Mouse (Mus musculus) liver, adult (tissue): ENCODE results near the gene 4930435E12Rik.

Experiments
- GATA4 ChIP-seq: IDR thresholded peaks from 2 replicates; pipeline ENCODE4 v1.6.1; 2014; ENCODE audit warnings: mild to moderate bottlenecking, low read length; ENCODE audit not compliant: insufficient replicate concordance

Gene 4930435E12Rik

DNA sequence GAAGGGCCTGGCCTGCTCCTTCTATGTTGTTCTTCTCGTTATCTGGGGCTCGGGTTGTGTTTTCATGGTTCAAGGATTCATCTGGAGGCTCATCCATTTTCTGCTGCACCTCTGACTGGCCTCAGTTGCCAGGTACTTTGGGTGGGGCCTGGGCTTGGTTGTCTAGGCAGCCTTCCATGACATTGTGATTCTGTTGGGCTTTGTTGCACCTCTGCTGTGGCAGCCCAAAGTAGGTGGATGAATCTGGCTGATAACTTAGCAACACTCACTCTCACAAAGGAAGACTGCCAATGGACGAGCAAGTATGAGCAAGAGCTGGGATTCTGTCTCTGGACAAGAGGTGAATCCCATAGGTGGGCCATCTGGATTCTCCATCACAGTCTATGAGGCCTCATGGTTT, at the start of gene 4930435E12Rik:
4930435E12Rik (minus strand) TSS at position 101 of the 400 bp plus-strand sequence.
- no peak for TF ChIP-seq GATA4

DNA sequence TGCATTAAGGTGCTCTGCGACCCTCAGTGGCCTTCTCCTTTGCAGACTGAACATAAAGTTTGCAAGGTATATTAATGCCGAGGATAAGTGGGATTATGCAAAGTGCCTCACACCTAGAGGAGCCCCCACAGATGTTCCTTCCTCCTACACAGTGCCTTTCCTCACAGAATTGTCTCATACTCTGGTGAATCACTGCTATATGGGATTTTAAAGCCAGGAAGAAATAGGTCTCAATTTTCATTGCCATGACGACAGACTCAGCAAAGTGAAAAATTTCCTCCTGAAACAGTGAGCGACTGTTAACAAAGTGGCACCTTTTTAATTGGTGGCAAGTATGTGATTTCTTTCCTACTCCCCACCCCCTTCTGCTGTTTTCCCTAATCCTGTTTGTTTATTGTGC, 45.9 kb upstream of the 4930435E12Rik start:
- TF ChIP-seq GATA4 = no peak

DNA sequence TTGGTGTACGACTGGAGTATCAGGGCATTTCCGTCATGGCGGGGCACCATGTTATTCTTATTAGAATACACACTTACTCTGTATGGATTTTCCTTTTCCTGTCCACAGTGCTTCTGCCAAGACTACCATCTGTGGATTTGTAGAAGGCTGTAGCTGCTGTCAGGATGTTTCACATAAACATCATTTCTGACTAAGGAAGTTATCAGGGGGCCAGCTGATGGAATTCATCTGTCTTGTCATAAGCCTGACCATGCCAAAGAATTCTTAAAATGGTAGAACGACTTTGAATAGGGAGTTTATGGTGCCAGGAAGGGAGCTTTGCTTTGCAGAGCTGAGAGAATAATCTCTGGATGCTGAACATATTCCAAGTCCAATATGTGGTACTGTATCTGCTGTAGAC, 44.7 kb upstream of the 4930435E12Rik start:
- no peak for TF ChIP-seq GATA4

DNA sequence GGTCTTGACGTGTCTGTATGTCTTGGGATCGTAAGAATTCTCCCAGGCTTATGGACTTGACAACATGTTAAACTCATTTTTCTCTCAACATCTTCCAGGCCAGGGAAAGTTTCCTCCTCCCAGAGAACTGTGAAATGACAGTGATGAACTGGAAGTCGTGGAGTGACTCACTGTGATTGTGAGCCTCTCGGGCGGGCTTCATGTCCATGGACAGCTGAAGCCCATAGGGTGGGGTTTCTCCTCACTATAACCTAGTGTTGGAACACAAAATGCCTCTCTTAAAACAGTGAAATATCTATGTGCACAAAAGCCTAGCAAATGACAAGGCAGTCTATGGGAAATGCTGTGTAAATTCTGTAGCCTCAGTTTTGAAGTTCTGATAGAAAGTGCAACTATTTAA, 35.8 kb upstream of the 4930435E12Rik start:
- TF ChIP-seq GATA4 = no peak

DNA sequence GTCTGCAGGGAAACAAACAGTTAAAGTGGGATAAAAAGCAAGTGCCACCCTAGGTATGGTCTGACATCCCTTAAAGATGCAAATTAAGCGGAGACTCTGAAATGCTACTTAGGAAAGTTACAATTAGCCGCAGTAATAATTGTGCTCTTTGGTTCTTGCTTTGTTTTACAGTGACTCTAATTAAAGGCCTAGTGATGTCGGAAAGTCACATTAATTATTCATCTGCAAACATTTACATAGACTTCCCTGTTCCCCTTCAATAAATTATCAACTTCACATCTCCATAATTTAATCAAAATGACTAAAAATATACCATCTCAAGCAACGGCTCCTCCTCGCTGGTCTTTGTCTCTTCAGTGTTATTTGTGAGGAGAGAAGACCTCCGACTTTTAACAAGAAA, 32.0 kb upstream of the 4930435E12Rik start:
- no peak for TF ChIP-seq GATA4

DNA sequence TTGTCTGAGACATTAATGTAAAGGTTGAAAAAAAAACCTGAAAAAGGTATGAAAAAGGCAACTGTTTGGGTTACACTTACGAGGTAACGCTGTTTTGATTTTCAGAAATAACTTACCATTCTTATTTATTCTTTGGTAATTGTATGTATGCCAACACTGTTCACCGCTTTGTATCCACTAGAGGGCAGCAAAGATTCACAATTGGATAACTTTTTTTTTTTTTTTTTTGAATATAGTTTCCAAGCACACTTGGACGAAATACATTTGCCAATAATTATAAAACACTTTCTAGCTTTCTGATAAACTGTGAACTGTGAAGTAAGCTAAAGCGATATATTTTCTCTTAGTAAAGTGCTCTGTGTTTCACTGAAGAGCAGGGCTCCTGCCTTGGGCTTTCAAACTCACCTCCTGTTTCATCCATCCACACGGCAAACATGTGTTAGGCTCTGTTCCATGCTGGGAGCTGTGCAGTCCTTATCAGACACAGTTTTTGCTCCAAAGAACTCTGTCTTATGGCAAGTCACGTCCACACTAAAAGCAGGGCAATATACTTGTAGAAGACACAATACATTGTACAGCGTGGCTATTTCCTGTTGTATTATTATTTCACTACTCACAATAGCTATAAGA, 29.7 kb upstream of the 4930435E12Rik start:
- no peak for TF ChIP-seq GATA4

DNA sequence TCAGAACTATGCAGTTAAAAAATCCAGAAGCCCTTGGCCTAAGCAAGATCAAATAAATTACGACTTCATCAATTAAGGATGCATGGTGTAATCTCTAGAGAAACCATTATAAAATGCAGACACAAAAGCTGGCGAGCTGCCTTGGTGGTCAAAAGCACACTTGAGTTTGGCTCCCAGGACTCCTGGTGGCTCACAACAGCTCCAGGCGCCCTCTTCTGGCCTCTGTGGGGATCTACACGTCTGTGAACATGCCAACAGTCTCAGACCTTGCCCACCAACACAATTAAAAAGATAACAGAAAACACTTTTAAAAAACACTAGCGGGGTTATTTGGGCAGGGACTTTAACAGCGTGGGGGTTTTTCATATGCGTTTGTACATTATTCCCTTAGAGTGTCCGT, 16.0 kb downstream of the 4930435E12Rik start:
- no peak for TF ChIP-seq GATA4

DNA sequence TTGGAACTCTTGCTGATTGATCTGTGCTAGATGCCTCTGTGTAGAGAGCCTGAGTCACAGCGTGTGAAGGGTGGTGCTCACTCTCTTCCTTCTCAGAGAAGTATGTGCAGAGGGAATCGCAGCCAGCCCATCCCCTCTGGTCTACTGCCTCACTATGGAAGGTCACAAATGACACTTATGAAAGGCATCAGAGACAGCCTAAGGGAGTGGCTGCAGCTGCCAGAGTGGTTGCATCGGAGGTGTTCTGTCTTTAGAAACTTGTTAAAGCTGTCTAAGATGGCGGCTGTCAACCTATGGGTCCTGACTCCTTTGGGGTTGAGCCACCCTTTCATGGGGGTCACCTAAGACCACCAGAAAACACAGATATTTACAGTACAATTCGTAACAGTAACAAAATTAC, 18.4 kb downstream of the 4930435E12Rik start:
- no peak for TF ChIP-seq GATA4

DNA sequence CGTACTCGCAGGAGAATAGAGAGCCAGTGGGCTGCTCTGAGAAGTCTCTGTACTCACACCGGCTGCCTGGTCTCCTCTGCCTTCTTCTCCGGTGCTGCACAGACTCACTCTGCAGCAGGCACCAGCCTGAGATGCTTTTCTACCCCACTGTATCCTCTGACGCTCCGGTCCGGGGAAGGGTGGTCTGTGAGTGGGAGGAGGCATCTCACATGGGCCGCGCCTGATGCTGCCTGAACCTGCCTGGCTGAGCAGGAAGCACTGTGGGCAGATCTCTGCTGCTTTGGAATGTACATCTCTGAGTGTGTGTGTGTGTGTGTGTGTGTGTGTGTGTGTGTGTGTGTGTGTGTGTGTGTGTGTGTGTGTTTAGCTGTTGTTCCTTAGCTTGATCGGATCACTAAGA, 28.5 kb downstream of the 4930435E12Rik start, which contains the start of gene Upk1b:
Upk1b (minus strand) TSS at position 238 of the 400 bp plus-strand sequence.
- TF ChIP-seq GATA4 = no peak

DNA sequence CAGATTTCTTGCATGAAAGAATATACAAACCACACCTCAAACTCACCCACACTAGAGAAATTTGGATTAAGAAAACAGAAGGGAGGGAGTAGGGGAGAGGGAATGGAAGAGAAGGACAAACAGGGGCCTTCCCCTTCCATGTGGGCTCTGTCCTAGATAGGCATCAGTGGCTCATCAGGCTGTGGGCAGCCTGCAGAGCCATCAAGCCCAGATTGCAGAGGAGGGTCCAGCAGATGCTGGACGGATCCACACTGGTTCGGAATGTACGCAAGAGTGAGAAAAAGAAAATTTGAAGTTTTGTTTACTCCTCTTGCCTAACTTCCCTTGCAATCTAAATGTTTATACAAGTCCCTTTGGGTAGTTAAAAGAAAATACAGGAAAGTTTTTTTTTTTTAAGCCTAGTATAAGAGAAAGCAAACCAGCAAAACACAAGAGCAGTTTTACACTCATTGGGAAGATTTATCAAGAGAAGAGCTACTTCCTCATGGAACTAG, 29.5 kb downstream of the 4930435E12Rik start:
- TF ChIP-seq GATA4 = no peak

DNA sequence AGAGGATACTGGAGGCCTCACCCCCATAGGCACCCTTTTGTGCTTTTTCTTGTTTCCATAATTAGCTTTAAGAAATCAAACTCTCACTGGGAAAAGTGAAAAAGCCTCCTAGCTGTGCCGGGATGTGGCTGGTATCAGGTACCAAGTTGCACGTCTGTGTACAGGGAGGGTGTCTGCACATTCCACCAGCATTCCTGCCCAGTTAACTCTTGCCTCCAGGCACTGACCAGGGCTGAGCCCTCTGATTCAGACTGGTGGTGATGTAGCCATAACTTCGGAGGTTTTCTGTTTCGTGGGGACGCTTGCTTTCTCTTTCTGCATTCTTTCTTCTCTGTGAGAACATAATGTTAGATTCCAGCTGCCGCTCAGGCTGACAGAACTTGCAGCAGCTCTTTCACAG, 35.4 kb downstream of the 4930435E12Rik start:
- no peak for TF ChIP-seq GATA4

DNA sequence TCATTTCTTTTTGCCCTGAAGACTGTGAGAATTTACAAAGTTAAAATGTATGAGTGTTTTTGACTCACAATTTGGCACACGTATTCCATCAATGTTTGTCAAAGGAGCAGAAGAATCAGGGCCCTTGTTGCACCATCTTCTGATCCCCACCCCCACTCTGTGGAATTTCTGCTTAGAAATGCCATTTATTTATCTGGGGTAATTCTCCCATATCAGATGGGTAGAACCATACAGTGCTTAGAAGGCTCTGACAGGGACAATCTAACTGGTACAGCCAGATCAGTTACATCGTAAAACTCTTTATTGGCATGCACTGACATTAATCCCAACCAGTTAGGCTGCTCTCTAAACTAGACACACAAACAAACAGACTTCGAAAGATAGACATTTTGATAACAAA, 38.6 kb downstream of the 4930435E12Rik start:
- TF ChIP-seq GATA4 = no peak

DNA sequence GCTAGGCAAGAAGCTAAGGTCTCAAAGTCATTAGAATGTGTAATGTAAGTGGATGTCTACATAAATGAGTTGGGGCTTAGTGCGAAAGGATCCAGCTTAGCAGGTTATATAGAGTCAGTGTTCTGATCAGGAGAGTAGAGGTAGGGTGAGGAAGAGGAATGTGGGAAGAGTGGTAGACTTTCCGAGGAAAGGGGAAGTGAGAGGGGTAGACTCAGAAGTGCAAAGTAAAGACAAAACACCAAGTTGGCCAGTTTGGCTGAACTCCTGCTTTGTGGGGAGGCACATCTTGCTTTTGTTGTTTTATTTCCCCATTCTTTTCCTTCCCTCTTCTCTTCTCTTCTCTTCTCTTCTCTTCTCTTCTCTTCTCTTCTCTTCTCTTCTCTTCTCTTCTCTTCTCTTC, 39.5 kb downstream of the 4930435E12Rik start:
- no peak for TF ChIP-seq GATA4

DNA sequence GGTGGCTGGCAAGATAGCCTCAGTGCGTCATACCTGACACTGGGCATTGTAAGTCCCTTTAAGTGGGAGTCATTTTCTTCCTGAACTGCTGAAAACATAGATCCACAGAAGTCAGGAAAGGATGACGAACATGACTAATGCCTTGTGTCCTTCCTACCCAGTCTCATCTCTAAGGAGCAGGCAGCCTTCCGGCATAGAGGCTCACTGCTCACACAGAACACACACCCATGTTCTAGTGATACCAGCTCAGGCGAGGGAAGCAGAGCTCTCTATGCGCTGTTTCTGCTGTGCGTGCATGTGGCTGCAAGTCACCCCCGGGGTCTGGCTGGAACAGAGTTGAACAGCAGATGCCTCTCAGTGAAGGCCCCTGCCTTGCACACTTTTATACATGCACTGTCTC, 43.2 kb downstream of the 4930435E12Rik start:
- TF ChIP-seq GATA4 = no peak

DNA sequence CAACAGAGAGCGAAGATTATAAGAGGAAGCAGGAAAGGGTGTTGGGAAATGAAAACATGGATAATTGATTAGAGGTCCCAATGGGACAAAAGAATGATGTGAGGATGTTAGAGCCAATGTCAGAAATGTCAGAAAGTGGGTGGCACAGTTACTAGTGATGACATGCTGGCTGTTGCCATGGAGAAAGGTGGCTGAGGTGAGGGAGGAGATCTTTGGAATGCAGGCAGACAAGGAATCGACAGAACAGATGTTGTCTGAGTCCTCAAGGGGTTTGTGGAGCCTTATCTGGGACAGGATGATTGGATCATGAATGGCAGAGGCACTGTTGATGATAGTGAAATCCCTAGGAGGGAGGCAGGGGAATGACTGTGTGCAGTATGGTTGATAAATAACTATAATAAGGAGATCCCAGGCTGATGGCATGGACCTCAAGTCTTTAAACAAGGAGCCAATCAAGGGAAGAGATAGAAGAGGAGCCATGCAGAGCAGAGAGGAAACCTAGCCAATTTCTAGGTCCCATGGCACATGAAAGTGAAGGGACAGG, 46.0 kb downstream of the 4930435E12Rik start:
- no peak for TF ChIP-seq GATA4

DNA sequence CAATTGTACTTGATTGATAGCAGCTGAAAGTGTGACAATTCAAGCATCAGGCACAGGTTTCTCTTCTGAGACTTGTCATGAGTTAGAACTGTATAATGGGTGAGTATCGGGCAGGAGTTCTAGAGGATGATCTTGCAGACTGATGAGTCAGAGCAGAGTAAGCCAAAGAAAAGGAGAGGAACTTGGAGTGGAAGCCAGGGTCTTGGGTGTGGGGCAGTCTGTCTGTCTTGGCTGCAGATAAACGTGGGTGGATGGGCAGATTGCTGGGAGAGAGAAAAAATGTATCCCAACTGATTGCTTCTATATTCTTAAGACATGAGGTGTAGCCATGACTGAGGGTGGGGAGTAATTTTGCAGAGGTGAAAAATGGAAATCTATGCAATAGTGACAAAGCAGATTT, 46.6 kb downstream of the 4930435E12Rik start:
- no peak for TF ChIP-seq GATA4
